Mouse (Mus musculus): ENCODE measurements around the gene Olfr1306. TPM values are rescaled to one million over a fixed set of nuclear protein-coding genes. Genes with fewer than 3 reads are reported as not detected.

Olfr1306 gene
- polyA plus RNA-seq (2012; rRNA removed) = not detected in 2 replicates

GRCm38 (mm10) chr2:111916171-111916570 lies at the start of gene Olfr1306:
Gene Olfr1306, minus strand, starts transcription at chr2:111916271.
- no peak within 1 kb of the TSS for H3K4me3 ChIP-seq (ENCODE audit: insufficient read depth, low read depth, low read length)
- TF ChIP-seq CTCF (conservative IDR thresholded peaks at IDR 0.05; ENCODE audit: insufficient read depth, insufficient read length, low read depth, low read length) (no peak), POLR2A (IDR thresholded peaks at IDR 0.05; ENCODE audit: low read depth, low read length) (no peak)
- 76% methylated on average over 1 of the region's 1 CpGs for WGBS

GRCm38 (mm10) chr2:111964844-111965243 lies 48.8 kb upstream of the Olfr1306 start, which contains the start of gene Olfr1308:
Gene Olfr1308, minus strand, starts transcription at chr2:111964944.
- no peaks in the 10 kb centered on the region for H3K4me1 ChIP-seq (ENCODE audit: control insufficient read depth, insufficient read depth, low read length)
- TF ChIP-seq POLR2A (IDR thresholded peaks at IDR 0.05; ENCODE audit: low read depth, low read length) (no peak), CTCF (conservative IDR thresholded peaks at IDR 0.05; ENCODE audit: insufficient read depth, insufficient read length, low read depth, low read length) (no peak)
- no peak within 1 kb of the TSS for H3K4me3 ChIP-seq (ENCODE audit: insufficient read depth, low read depth, low read length)
- H3K27ac ChIP-seq (ENCODE audit: insufficient read depth, low read depth, low read length) = no peak within 1 kb of the TSS
- WGBS = 51% methylated on average over 1 of the region's 1 CpGs
- H3K36me3 ChIP-seq (ENCODE audit: control insufficient read depth, insufficient read depth, low read length) = no peaks in the 10 kb centered on the region
- no peak for DNase-seq
- no peaks in the 10 kb centered on the region for H3K27me3 ChIP-seq (replicated peaks; ENCODE audit: control insufficient read depth, insufficient read depth, low read length)

More at GRCm38 (mm10) chr2:111916171-111916570, at the start of gene Olfr1306:
- no peaks in the 10 kb centered on the region for H3K4me1 ChIP-seq (ENCODE audit: control insufficient read depth, insufficient read depth, low read length)
- DNase-seq = no peak
- no peak within 1 kb of the TSS for H3K27ac ChIP-seq (ENCODE audit: insufficient read depth, low read depth, low read length)
- no peaks in the 10 kb centered on the region for H3K36me3 ChIP-seq (ENCODE audit: control insufficient read depth, insufficient read depth, low read length)
- H3K27me3 ChIP-seq (replicated peaks; ENCODE audit: control insufficient read depth, insufficient read depth, low read length) = no peaks in the 10 kb centered on the region

GRCm38 (mm10) chr2:111949340-111949739 lies 33.3 kb upstream of the Olfr1306 start, which contains the start of gene Olfr1307:
Gene Olfr1307, minus strand, starts transcription at chr2:111949440.
- H3K4me3 ChIP-seq (ENCODE audit: insufficient read depth, low read depth, low read length) = no peak within 1 kb of the TSS
- H3K36me3 ChIP-seq (ENCODE audit: control insufficient read depth, insufficient read depth, low read length) = no peaks in the 10 kb centered on the region
- no peaks in the 10 kb centered on the region for H3K27me3 ChIP-seq (replicated peaks; ENCODE audit: control insufficient read depth, insufficient read depth, low read length)
- TF ChIP-seq CTCF (conservative IDR thresholded peaks at IDR 0.05; ENCODE audit: insufficient read depth, insufficient read length, low read depth, low read length) = no peak
- TF ChIP-seq POLR2A (IDR thresholded peaks at IDR 0.05; ENCODE audit: low read depth, low read length) = no peak
- H3K27ac ChIP-seq (ENCODE audit: insufficient read depth, low read depth, low read length) = no peak within 1 kb of the TSS
- no peak for DNase-seq
- no peaks in the 10 kb centered on the region for H3K4me1 ChIP-seq (ENCODE audit: control insufficient read depth, insufficient read depth, low read length)
- WGBS = 56% methylated on average over 1 of the region's 1 CpGs

- H3K27ac ChIP-seq (ENCODE audit: insufficient read depth, low read depth, low read length) = no peak within 1 kb of the TSS
- DNase-seq = no peak
- no peak for TF ChIP-seq CTCF (conservative IDR thresholded peaks at IDR 0.05; ENCODE audit: insufficient read depth, insufficient read length, low read depth, low read length)
- no peak for TF ChIP-seq POLR2A (IDR thresholded peaks at IDR 0.05; ENCODE audit: low read depth, low read length)
- 92% methylated on average over 2 of the region's 2 CpGs for WGBS
- H3K36me3 ChIP-seq (ENCODE audit: control insufficient read depth, insufficient read depth, low read length) = no peaks in the 10 kb centered on the region
- H3K27me3 ChIP-seq (replicated peaks; ENCODE audit: control insufficient read depth, insufficient read depth, low read length) = no peaks in the 10 kb centered on the region
- no peaks in the 10 kb centered on the region for H3K4me1 ChIP-seq (ENCODE audit: control insufficient read depth, insufficient read depth, low read length)
- H3K4me3 ChIP-seq (ENCODE audit: insufficient read depth, low read depth, low read length) = no peak within 1 kb of the TSS
These were observed 39.0 kb downstream of the Olfr1306 start, which contains the start of gene Olfr1305 for GRCm38 (mm10) chr2:111877049-111877448. Gene Olfr1305, minus strand, starts transcription at chr2:111877149.

Other genes with a start within 250 kb of the Olfr1306 start
- gene Olfr1301, start 165.3 kb downstream of the Olfr1306 start, polyA plus RNA-seq (2012; rRNA removed) = not detected in 2 replicates
- gene Olfr1302, start 138.8 kb downstream of the Olfr1306 start, polyA plus RNA-seq (2012; rRNA removed) = not detected in 2 replicates
- gene Olfr1303, start 95.9 kb downstream of the Olfr1306 start, polyA plus RNA-seq (2012; rRNA removed) = not detected in 2 replicates
- not detected in 2 replicates for gene Olfr1305, start 39.1 kb downstream of the Olfr1306 start, polyA plus RNA-seq (2012; rRNA removed)
- gene Olfr1307, start 33.2 kb upstream of the Olfr1306 start, polyA plus RNA-seq (2012; rRNA removed) = not detected in 2 replicates
- gene Olfr1308, start 48.7 kb upstream of the Olfr1306 start, polyA plus RNA-seq (2012; rRNA removed) = not detected in 2 replicates
- not detected in 2 replicates for gene Olfr1309, start 74.0 kb upstream of the Olfr1306 start, polyA plus RNA-seq (2012; rRNA removed)
- not detected in 2 replicates for gene Olfr1310, start 96.4 kb upstream of the Olfr1306 start, polyA plus RNA-seq (2012; rRNA removed)
- not detected in 2 replicates for gene Olfr1311, start 108.1 kb upstream of the Olfr1306 start, polyA plus RNA-seq (2012; rRNA removed)
- not detected in 2 replicates for gene Olfr1312, start 134.0 kb upstream of the Olfr1306 start, polyA plus RNA-seq (2012; rRNA removed)
- gene Olfr1313, start 161.6 kb upstream of the Olfr1306 start, polyA plus RNA-seq (2012; rRNA removed) = not detected in 2 replicates
- not detected in 2 replicates for gene Olfr1314, start 180.5 kb upstream of the Olfr1306 start, polyA plus RNA-seq (2012; rRNA removed)
- gene Olfr1315-ps1, start 199.2 kb upstream of the Olfr1306 start, polyA plus RNA-seq (2012; rRNA removed) = not detected in 2 replicates
- not detected in 2 replicates for gene Olfr1316, start 218.7 kb upstream of the Olfr1306 start, polyA plus RNA-seq (2012; rRNA removed)
- gene Olfr1317, start 224.1 kb upstream of the Olfr1306 start, polyA plus RNA-seq (2012; rRNA removed) = not detected in 2 replicates
- not detected in 2 replicates for gene Olfr1318, start 237.9 kb upstream of the Olfr1306 start, polyA plus RNA-seq (2012; rRNA removed)